Mouse (Mus musculus) kidney, embryonic 16.5 days (tissue): ENCODE data around the gene Tulp4. TPM values are rescaled to one million over a fixed set of nuclear protein-coding genes. Genes with fewer than 3 reads are reported as not detected.

Experiments
- ATAC-seq: fragments of 200-750 bp; cut with Nextera tagmentation; 2 replicates; pipeline ENCODE4 v1.8.0; 2017; ENCODE audit warnings: moderate TSS enrichment; ENCODE audit not compliant: low FRiP score, low TSS enrichment
- H3K27ac ChIP-seq: fragments of 300-500 bp; sonication (generic); 2 replicates; pipeline ENCODE4 v1.5.1; 2014; ENCODE audit warnings: low read length
- H3K27me3 ChIP-seq: fragments of 300-500 bp; sonication (generic); 2 replicates; pipeline ENCODE4 v1.6.1; 2014; ENCODE audit warnings: low read length, control low read depth, mixed read lengths; ENCODE audit not compliant: insufficient read depth
- H3K36me3 ChIP-seq: fragments of 300-500 bp; sonication (generic); 2 replicates; pipeline ENCODE4 v1.6.1; 2014; ENCODE audit warnings: low read length, control low read depth, mixed read lengths; ENCODE audit not compliant: insufficient read depth
- H3K4me1 ChIP-seq: fragments of 300-500 bp; sonication (generic); 2 replicates; pipeline ENCODE4 v1.6.1; 2014; ENCODE audit warnings: low read length, control low read depth, mixed read lengths; ENCODE audit not compliant: insufficient read depth
- H3K4me2 ChIP-seq: fragments of 300-500 bp; sonication (generic); replicated peaks from 2 replicates; pipeline ENCODE4 v1.6.1; 2014; ENCODE audit warnings: low read depth, low read length
- H3K4me3 ChIP-seq: fragments of 300-500 bp; sonication (generic); 2 replicates; pipeline ENCODE4 v1.5.1; 2014; ENCODE audit warnings: mild to moderate bottlenecking, low read length
- H3K9ac ChIP-seq: fragments of 300-500 bp; sonication (generic); replicated peaks from 2 replicates; pipeline ENCODE4 v1.6.1; 2014; ENCODE audit warnings: low read length
- H3K9me3 ChIP-seq: fragments of 300-500 bp; sonication (generic); 2 replicates; pipeline ENCODE4 v1.6.1; 2016; ENCODE audit warnings: low read length, control low read depth
- WGBS: fragments of 180-500 bp; shearing (Covaris S2); extraction: QIAGEN DNeasy Blood & Tissue Kit; methylation state at CpG from one replicate; pipeline ENCODE4 v1.1.7; 2014; 5-methylcytosine and 5-hydroxymethylcytosine counted together
- polyA plus RNA-seq: library from polyadenylated mRNA; unstranded; fragments of >200 nt; fragmentation: Nextera tagmentation; extraction: Ambion mirVana; gene quantifications from 2 replicates; pipeline ENCODE4 v1.2.1, GENCODE M21; 2015

The Tulp4 gene
- polyA plus RNA-seq, 1 experiment from 2014 or later, result 81.3 TPM

DNA sequence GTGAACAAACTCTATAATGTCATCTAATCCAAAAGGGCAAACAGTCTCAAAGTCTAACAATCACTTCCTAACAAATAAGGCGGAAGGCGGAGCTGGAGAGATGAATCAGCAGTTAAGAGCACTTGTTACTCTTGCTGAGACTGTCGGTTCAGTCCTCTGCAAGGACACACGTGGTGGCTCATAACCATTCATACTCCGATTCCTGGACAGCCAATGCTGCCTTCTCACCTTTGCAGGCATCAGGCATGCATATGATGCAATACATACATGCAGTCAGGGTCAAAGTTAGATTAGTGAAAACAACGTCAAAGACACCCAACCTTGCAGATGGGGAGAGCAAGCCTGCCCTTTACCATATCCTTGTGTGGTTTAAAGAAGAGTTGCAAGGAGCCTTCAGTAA, 14.6 kb upstream of the Tulp4 start:
- Histone ChIP-seq H3K4me1 (no peaks in the 10 kb centered on the region), H3K4me2 (no peak overlapping the region), H3K27me3 (no peaks in the 10 kb centered on the region), H3K9me3 (no peaks in the 10 kb centered on the region), H3K9ac (no peak overlapping the region), H3K4me3 (no peak overlapping the region), H3K27ac (no peak overlapping the region), H3K36me3 (peaks cover 9% of the 10 kb centered on the region; the same call in 1 of the 2 replicates)
- WGBS, result 90% methylated on average over 6 of the region's 6 CpGs
- ATAC-seq, result no peak

DNA sequence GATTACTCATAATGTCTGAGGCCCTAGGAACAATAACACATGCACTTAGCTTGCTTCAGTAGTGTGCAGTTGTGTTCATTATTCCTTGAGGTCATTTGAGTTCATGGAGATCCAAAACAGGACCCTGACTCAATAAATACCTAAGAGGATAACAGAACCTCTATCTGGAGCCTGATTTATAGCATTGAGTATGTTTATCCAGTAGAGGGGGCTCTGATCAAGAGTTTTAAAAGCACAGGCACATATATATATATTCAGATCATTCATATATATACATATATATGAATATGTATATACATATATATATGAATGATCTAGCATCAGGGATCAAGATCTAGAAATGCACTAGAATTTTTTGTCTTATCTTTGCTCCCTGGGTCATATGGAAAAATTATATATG, 10.7 kb upstream of the Tulp4 start:
- Histone ChIP-seq H3K36me3 (peaks cover 5% of the 10 kb centered on the region; the same call in 1 of the 2 replicates), H3K27me3 (no peaks in the 10 kb centered on the region), H3K9me3 (no peaks in the 10 kb centered on the region), H3K27ac (no peak overlapping the region), H3K9ac (no peak overlapping the region), H3K4me1 (no peaks in the 10 kb centered on the region), H3K4me2 (no peak overlapping the region), H3K4me3 (no peak overlapping the region)
- ATAC-seq, result no peak

DNA sequence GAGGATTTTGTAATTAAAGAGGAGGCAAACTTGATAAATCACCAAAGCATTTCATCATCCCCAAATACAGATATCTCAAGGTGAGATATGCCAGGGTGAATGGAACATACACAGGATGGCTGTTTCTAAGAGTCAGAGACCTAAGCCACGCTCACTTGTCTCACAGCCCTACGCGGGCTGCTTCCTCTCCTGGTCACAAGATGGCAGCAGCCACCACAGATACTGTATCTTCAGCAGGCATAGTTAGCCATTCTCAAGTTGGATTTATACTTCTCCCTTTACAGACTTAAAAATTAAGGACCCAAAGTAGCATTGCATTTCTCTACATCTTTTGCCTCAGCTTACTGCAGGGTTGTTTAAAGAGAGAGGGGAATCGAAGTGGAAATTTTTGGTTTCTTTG, 8.4 kb upstream of the Tulp4 start:
- Histone ChIP-seq H3K4me3 (no peak overlapping the region), H3K27ac (no peak overlapping the region), H3K4me1 (no peaks in the 10 kb centered on the region), H3K9ac (no peak overlapping the region), H3K4me2 (no peak overlapping the region), H3K9me3 (no peaks in the 10 kb centered on the region), H3K36me3 (no peaks in the 10 kb centered on the region), H3K27me3 (no peaks in the 10 kb centered on the region)
- 25% methylated on average over 4 of the region's 4 CpGs for WGBS
- no peak for ATAC-seq

- Histone ChIP-seq H3K9me3 (no peaks in the 10 kb centered on the region), H3K27ac (no peak overlapping the region), H3K4me3 (no peak overlapping the region), H3K36me3 (no peaks in the 10 kb centered on the region), H3K27me3 (no peaks in the 10 kb centered on the region), H3K4me2 (no peak overlapping the region), H3K9ac (no peak overlapping the region), H3K4me1 (no peaks in the 10 kb centered on the region)
- WGBS, result 92% methylated on average over 3 of the region's 3 CpGs
- ATAC-seq, result no peak
Measured at GRCm38 (mm10) chr17:6102287-6102686, 4.0 kb upstream of the Tulp4 start.

DNA sequence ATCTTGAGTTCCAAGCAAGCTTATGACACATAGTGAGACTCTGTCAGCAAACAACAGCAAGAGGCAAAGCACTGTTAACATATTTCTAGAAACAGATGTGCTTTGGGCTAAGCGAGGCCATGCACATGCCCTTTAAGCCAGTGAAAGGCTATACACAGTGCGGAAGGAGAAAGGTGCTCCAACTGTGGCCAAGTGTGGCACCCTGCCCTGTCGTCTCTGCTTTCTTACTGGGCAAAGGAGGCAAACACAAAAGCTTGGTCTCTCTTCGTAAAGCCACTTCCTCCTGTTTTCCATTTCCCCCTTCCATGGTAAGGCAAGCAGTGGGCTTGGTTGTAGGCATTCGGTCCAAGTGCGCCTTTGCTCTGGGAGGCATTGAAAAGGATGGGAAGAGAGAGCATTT, 2.7 kb upstream of the Tulp4 start:
- no peak for ATAC-seq
- no peak overlapping the region for H3K4me2 ChIP-seq
- no peaks in the 10 kb centered on the region for H3K9me3 ChIP-seq
- H3K4me1 ChIP-seq, result peaks cover 12% of the 10 kb centered on the region
- no peak overlapping the region for H3K4me3 ChIP-seq
- no peaks in the 10 kb centered on the region for H3K36me3 ChIP-seq
- WGBS, result 82% methylated on average over 6 of the region's 6 CpGs
- no peaks in the 10 kb centered on the region for H3K27me3 ChIP-seq
- no peak overlapping the region for H3K9ac ChIP-seq
- no peak overlapping the region for H3K27ac ChIP-seq

DNA sequence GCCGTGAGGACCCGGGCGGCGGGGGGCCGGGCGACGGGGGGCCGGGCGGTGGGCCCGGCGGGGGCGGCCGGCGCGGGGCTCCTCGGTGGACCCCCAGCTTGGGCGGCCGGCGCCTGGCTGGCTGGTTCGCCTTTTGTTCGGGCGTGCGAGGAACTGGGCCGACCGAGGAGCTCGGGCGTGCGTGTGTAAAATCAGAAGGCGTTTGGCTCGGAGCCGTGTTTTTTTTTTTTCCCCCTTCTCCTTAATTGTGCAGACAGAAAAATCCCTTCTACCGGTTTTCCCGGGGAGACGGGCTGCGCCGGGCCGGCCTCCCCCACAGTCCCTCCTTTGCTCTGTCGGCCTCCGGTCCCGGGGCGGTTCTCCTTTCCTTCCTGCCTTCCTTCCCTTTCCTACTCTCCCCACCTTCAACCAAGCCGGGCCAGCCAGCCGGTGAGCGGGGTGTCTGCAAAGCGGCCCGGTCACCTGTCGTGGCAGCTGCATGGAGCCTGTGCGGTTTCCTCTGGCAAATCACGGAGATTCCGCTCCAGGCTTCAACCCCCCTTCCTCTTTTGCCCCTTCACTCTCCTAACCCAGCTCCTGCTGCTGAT, 871 bp downstream of the Tulp4 start:
- 0 out of 2 replicates have a peak, but pooled peaks have one; percentile 11 for ATAC-seq
- no peaks in the 10 kb centered on the region for H3K9me3 ChIP-seq
- H3K4me2 ChIP-seq, result peak overlapping the region; percentile 80
- no peaks in the 10 kb centered on the region for H3K27me3 ChIP-seq
- peaks cover 16% of the 10 kb centered on the region for H3K4me1 ChIP-seq
- H3K4me3 ChIP-seq, result peak overlapping the region; percentile 90
- peak overlapping the region; percentile 96 for H3K9ac ChIP-seq
- H3K27ac ChIP-seq, result peak overlapping the region; percentile 92
- no peaks in the 10 kb centered on the region for H3K36me3 ChIP-seq
- under 1% methylated on average over 34 of the region's 50 CpGs for WGBS

GRCm38 (mm10) chr17:6108175-6108574, 1.9 kb downstream of the Tulp4 start:
- no peak overlapping the region for H3K27ac ChIP-seq
- WGBS, result 41% methylated on average over 7 of the region's 7 CpGs

GRCm38 (mm10) chr17:6110956-6111355, 4.7 kb downstream of the Tulp4 start:
- 85% methylated on average over 3 of the region's 3 CpGs for WGBS
- no peak for ATAC-seq
- Histone ChIP-seq H3K4me2 (no peak overlapping the region), H3K27me3 (no peaks in the 10 kb centered on the region), H3K9me3 (no peaks in the 10 kb centered on the region), H3K4me3 (no peak overlapping the region), H3K4me1 (peaks cover 16% of the 10 kb centered on the region), H3K27ac (no peak overlapping the region), H3K36me3 (no peaks in the 10 kb centered on the region), H3K9ac (no peak overlapping the region)

More at GRCm38 (mm10) chr17:6108175-6108574, 1.9 kb downstream of the Tulp4 start:
- Histone ChIP-seq H3K27me3 (no peaks in the 10 kb centered on the region), H3K36me3 (no peaks in the 10 kb centered on the region), H3K9ac (peak overlapping the region; percentile 96), H3K9me3 (no peaks in the 10 kb centered on the region), H3K4me2 (peak overlapping the region; percentile 80), H3K4me3 (peak overlapping the region; percentile 90), H3K4me1 (peaks cover 16% of the 10 kb centered on the region)
- ATAC-seq, result no peak

DNA sequence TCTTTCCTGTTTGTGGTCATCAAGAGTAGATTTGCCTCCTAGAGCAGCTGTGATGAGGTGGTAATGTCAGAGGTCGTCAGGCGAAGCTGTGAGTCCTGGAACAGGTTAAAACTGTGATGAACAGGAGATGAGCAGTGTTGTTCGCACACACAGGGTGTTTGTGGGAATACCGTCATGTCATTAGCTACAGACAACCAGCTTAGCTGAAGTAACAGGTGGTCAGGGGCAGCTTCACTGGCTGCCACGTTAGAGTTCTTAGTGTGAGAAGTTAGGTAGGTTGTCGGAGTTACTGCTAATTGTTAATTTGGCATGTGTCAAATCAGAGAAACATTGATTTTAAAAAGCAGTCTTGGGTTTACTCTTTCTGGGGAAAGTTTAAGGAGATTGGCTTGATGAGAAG, 7.4 kb downstream of the Tulp4 start:
- H3K4me2 ChIP-seq, result no peak overlapping the region
- no peak overlapping the region for H3K4me3 ChIP-seq
- H3K36me3 ChIP-seq, result no peaks in the 10 kb centered on the region
- 87% methylated on average over 6 of the region's 6 CpGs for WGBS
- H3K4me1 ChIP-seq, result peaks cover 3% of the 10 kb centered on the region
- no peak for ATAC-seq
- H3K27me3 ChIP-seq, result no peaks in the 10 kb centered on the region
- no peak overlapping the region for H3K27ac ChIP-seq
- no peaks in the 10 kb centered on the region for H3K9me3 ChIP-seq
- H3K9ac ChIP-seq, result no peak overlapping the region

- Histone ChIP-seq H3K4me3 (no peak overlapping the region), H3K36me3 (no peaks in the 10 kb centered on the region), H3K27me3 (no peaks in the 10 kb centered on the region), H3K4me1 (peaks cover 8% of the 10 kb centered on the region), H3K27ac (no peak overlapping the region), H3K9me3 (no peaks in the 10 kb centered on the region), H3K9ac (no peak overlapping the region), H3K4me2 (no peak overlapping the region)
- WGBS, result 92% methylated on average over 9 of the region's 9 CpGs
- ATAC-seq, result no peak
Measured at GRCm38 (mm10) chr17:6115085-6115484, 8.8 kb downstream of the Tulp4 start.
